Mouse (Mus musculus): Measurements from ENCODE around the gene Snx29. TPM values are rescaled to one million over a fixed set of nuclear protein-coding genes. Genes with fewer than 3 reads are reported as not detected.
A peak's percentile ranks its signal among the peaks of the same experiment; 100 is the strongest.
"Not testable (repeated sequence)": the region's sequence is repeated elsewhere in the genome, so short reads cannot be mapped to it uniquely, and the experiment has no call there.

Gene Snx29
- total RNA-seq, 1 experiment from 2014 or later: 25.7 TPM

GRCm38 (mm10) chr16:11496721-11497120 lies 174.0 kb downstream of the Snx29 start:
- no peak for ATAC-seq (replicated peaks in 1 of 2; ENCODE audit: insufficient read depth in 1 of 2, low FRiP score in 2 of 2, low TSS enrichment in 1 of 2, low read depth in 1 of 2, poor library complexity in 2 of 2, severe bottlenecking in 2 of 2)

- ATAC-seq (replicated peaks in 1 of 2; ENCODE audit: insufficient read depth in 1 of 2, low FRiP score in 2 of 2, low TSS enrichment in 1 of 2, low read depth in 1 of 2, poor library complexity in 2 of 2, severe bottlenecking in 2 of 2): no peak
These were observed 177.4 kb downstream of the Snx29 start for GRCm38 (mm10) chr16:11500061-11500460.

- ATAC-seq (replicated peaks in 1 of 2; ENCODE audit: insufficient read depth in 1 of 2, low FRiP score in 2 of 2, low TSS enrichment in 1 of 2, low read depth in 1 of 2, poor library complexity in 2 of 2, severe bottlenecking in 2 of 2): no peak
These were observed 178.4 kb downstream of the Snx29 start for GRCm38 (mm10) chr16:11501138-11501537.

- no peak for ATAC-seq (replicated peaks in 1 of 2; ENCODE audit: insufficient read depth in 1 of 2, low FRiP score in 2 of 2, low TSS enrichment in 1 of 2, low read depth in 1 of 2, poor library complexity in 2 of 2, severe bottlenecking in 2 of 2)
These were observed 178.9 kb downstream of the Snx29 start for GRCm38 (mm10) chr16:11501611-11502010.

GRCm38 (mm10) chr16:11504666-11505491 lies 182.2 kb downstream of the Snx29 start:
- no peak for ATAC-seq (replicated peaks in 1 of 2; ENCODE audit: insufficient read depth in 1 of 2, low FRiP score in 2 of 2, low TSS enrichment in 1 of 2, low read depth in 1 of 2, poor library complexity in 2 of 2, severe bottlenecking in 2 of 2)

- no peak for ATAC-seq (replicated peaks in 1 of 2; ENCODE audit: insufficient read depth in 1 of 2, low FRiP score in 2 of 2, low TSS enrichment in 1 of 2, low read depth in 1 of 2, poor library complexity in 2 of 2, severe bottlenecking in 2 of 2)
These were observed 182.9 kb downstream of the Snx29 start for GRCm38 (mm10) chr16:11505492-11506176.

- no peak for ATAC-seq (replicated peaks in 1 of 2; ENCODE audit: insufficient read depth in 1 of 2, low FRiP score in 2 of 2, low TSS enrichment in 1 of 2, low read depth in 1 of 2, poor library complexity in 2 of 2, severe bottlenecking in 2 of 2)
These were observed 184.6 kb downstream of the Snx29 start for GRCm38 (mm10) chr16:11507188-11507731.

DNA sequence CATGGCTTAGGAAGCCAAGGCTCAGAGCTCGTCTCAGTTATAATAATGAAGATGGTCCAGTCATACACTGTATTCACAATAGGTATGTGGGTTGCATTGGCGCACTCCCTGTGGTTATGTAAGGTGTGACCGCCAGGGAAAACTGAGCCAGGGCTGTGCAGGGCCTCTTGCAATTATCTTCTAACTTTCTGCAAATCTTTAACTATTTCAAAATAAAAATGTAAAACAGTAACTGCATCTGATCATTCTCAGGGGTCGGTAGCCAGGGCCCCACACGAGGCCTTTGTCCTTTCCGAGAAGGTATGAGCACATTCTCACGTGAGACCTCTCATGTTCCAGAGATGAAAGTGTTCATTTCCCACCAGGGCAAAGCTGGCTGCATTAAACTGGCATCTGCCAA lies 185.6 kb downstream of the Snx29 start:
- no peak for ATAC-seq (replicated peaks in 1 of 2; ENCODE audit: insufficient read depth in 1 of 2, low FRiP score in 2 of 2, low TSS enrichment in 1 of 2, low read depth in 1 of 2, poor library complexity in 2 of 2, severe bottlenecking in 2 of 2)

DNA sequence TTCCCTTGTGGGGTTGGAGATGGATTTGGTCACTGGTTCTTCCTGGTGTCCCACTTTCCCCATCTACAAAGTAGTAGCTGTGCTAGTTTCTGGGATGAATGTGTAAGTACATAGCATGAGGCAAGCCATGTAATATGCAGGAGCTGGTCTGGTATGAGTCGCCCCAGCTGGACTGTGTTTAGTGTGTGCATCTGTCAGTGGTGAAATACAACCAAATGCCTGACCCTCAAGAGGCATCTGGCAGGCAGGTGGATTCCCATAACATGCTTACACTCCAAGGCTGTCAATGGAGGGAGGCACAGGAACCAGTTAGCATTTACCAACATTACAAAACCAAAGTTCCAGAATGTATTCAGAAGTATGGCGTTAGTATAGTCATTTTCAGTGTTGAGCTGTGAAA lies 187.7 kb downstream of the Snx29 start:
- ATAC-seq (replicated peaks in 1 of 2; ENCODE audit: insufficient read depth in 1 of 2, low FRiP score in 2 of 2, low TSS enrichment in 1 of 2, low read depth in 1 of 2, poor library complexity in 2 of 2, severe bottlenecking in 2 of 2): no peak

- ATAC-seq (replicated peaks in 1 of 2; ENCODE audit: insufficient read depth in 1 of 2, low FRiP score in 2 of 2, low TSS enrichment in 1 of 2, low read depth in 1 of 2, poor library complexity in 2 of 2, severe bottlenecking in 2 of 2): no peak
These were observed 188.1 kb downstream of the Snx29 start for GRCm38 (mm10) chr16:11510854-11511253.

GRCm38 (mm10) chr16:11511696-11512095 lies 189.0 kb downstream of the Snx29 start:
- not testable (repeated sequence) for ATAC-seq (replicated peaks in 1 of 2; ENCODE audit: insufficient read depth in 1 of 2, low FRiP score in 2 of 2, low TSS enrichment in 1 of 2, low read depth in 1 of 2, poor library complexity in 2 of 2, severe bottlenecking in 2 of 2)

DNA sequence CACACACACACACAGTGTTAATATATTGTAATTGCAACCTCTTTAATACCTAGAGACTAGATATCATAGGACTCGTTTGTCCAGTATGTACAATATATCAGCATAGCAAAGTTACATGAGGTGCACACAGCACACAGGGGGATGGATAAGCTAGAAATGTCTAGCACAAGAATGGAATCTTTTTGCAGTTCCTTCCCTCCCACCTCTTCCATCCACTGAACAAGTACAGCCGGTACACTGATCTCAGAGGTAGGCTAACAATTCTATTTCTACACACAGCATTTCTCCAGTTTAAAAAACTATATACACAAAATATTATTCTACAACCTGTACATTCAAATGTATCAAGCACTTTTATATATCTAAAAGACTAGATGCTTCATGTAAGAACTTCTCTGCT lies 194.0 kb downstream of the Snx29 start:
- no peak for ATAC-seq (replicated peaks in 1 of 2; ENCODE audit: insufficient read depth in 1 of 2, low FRiP score in 2 of 2, low TSS enrichment in 1 of 2, low read depth in 1 of 2, poor library complexity in 2 of 2, severe bottlenecking in 2 of 2)

DNA sequence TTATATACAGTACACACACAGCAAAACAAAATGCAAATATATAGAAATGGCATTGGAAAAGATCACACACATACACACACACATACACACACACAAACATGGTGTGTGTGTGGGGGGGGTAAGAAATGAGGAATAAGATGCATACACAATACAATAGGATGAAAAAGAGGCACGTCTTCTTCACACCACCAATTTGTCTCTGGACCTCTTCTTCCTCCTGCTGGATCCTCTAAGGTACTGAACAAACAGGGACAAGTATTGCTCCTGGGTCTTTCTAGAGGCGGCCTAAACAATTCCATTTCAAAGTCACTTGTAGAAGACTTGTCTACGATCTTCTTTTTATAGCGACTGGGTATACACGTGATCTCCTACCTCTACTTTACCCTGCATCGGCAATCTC lies 194.7 kb downstream of the Snx29 start:
- ATAC-seq (replicated peaks in 1 of 2; ENCODE audit: insufficient read depth in 1 of 2, low FRiP score in 2 of 2, low TSS enrichment in 1 of 2, low read depth in 1 of 2, poor library complexity in 2 of 2, severe bottlenecking in 2 of 2): no peak

DNA sequence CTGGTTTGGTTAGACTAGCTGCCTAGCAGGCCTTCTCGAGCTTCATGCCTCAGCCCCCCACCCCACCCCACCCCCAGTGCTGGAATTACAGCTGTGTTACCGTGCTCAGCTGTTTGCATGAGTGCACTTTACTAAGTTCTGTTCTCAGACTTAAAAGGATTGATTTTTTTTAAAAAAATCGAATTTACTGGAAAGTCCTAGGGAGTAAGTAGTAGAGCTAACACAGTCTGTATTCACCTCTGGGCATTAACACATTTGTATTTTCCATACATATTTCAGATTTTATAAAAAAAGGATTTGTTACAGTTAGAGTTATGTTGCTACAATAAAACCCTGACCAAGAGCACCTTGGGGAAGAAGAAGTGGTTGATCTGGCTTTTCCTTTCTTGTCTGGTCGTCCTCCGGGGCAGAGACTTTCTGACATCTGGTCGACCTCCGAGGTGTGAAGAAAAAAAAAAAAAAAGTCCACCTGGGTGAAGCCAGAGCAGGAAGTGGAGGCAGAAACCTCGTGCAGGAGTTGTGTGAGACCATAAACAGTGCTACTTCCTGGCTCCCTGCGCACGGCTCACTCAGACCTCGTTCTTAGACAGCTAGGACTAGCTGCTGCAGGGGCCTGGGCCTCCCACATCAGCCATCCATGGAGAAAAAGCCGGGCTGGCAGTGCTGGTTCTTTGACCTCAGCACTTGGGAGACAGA lies 196.2 kb downstream of the Snx29 start:
- 0 out of 4 replicates have a peak, but pooled peaks have one; percentile 14 to 42 for ATAC-seq (replicated peaks in 1 of 2; ENCODE audit: insufficient read depth in 1 of 2, low FRiP score in 2 of 2, low TSS enrichment in 1 of 2, low read depth in 1 of 2, poor library complexity in 2 of 2, severe bottlenecking in 2 of 2)

GRCm38 (mm10) chr16:11526104-11526786 lies 203.5 kb downstream of the Snx29 start:
- ATAC-seq (replicated peaks in 1 of 2; ENCODE audit: insufficient read depth in 1 of 2, low FRiP score in 2 of 2, low TSS enrichment in 1 of 2, low read depth in 1 of 2, poor library complexity in 2 of 2, severe bottlenecking in 2 of 2): peak; percentile 95 to 96

GRCm38 (mm10) chr16:11526996-11527395 lies 204.3 kb downstream of the Snx29 start:
- ATAC-seq (replicated peaks in 1 of 2; ENCODE audit: insufficient read depth in 1 of 2, low FRiP score in 2 of 2, low TSS enrichment in 1 of 2, low read depth in 1 of 2, poor library complexity in 2 of 2, severe bottlenecking in 2 of 2): no peak

DNA sequence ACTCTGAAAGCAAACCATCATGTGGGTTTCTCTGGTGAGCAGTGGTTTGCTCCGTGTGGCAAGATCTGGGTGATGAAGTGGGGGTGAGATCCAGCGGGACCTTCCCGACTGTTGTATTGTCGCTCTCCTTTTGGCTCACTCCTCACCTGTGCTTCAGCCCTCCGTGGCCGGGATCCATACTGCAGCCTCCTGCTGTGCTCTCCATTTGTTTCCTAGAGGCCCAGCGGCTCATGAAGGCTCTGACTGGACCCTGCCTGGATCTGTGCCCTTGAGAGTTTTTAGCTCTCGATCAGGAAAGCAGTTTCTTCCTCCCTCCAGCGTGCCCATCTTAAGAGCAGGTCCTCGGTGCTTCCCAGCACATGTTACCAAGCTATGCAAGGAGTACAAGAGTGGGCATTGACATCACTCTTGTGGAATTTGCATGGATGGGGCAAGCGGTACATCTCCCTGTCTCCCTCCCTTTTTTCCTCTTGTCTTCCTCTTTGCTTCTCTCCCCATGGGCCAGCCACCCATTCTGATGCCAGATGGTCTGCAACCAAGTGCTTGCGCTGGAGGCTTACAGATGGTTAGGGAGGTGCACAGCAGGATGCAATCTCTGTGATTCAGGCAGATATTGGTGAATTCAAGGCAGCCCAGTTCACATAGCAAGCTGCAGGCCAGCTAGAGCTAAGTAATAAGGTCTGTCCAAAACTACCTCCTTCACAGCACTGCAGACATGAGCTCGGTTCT lies 207.9 kb downstream of the Snx29 start:
- ATAC-seq (replicated peaks in 1 of 2; ENCODE audit: insufficient read depth in 1 of 2, low FRiP score in 2 of 2, low TSS enrichment in 1 of 2, low read depth in 1 of 2, poor library complexity in 2 of 2, severe bottlenecking in 2 of 2): no peak
